Mouse (Mus musculus) hindbrain, embryonic 15.5 days (tissue): Measurements from ENCODE around the gene Tcam1. TPM values are rescaled to one million over a fixed set of nuclear protein-coding genes. Genes with fewer than 3 reads are reported as not detected.
A peak's percentile ranks its signal among the peaks of the same experiment; 100 is the strongest.

Source experiments
- ATAC-seq: fragments of 200-750 bp; cut with Nextera tagmentation; 2 replicates; pipeline ENCODE4 v1.8.0; 2017; ENCODE audit warnings: low read depth, moderate number of reproducible peaks, moderate TSS enrichment; ENCODE audit not compliant: low FRiP score
- H3K27ac ChIP-seq: fragments of 300-500 bp; sonication (generic); replicated peaks from 2 replicates; pipeline ENCODE4 v1.5.1; 2015; ENCODE audit warnings: mild to moderate bottlenecking, inconsistent platforms
- H3K27me3 ChIP-seq: fragments of 300-500 bp; sonication (generic); 2 replicates; pipeline ENCODE4 v1.6.1; 2015; ENCODE audit warnings: control low read depth, inconsistent platforms
- H3K36me3 ChIP-seq: fragments of 300-500 bp; sonication (generic); 2 replicates; pipeline ENCODE4 v1.6.1; 2015; ENCODE audit warnings: control low read depth, inconsistent platforms
- H3K4me1 ChIP-seq: fragments of 300-500 bp; sonication (generic); replicated peaks from 2 replicates; pipeline ENCODE4 v1.6.1; 2015; ENCODE audit warnings: control low read depth, inconsistent platforms
- H3K4me2 ChIP-seq: fragments of 300-500 bp; sonication (generic); 2 replicates; pipeline ENCODE4 v1.6.1; 2015; ENCODE audit warnings: moderate library complexity, mild to moderate bottlenecking, inconsistent platforms
- H3K4me3 ChIP-seq: fragments of 300-500 bp; sonication (generic); 2 replicates; pipeline ENCODE4 v1.5.1; 2015; ENCODE audit warnings: mild to moderate bottlenecking, inconsistent platforms
- H3K9ac ChIP-seq: fragments of 300-500 bp; sonication (generic); 2 replicates; pipeline ENCODE4 v1.6.1; 2015; ENCODE audit warnings: inconsistent platforms
- H3K9me3 ChIP-seq: fragments of 300-500 bp; sonication (generic); 2 replicates; pipeline ENCODE4 v1.6.1; 2016; ENCODE audit warnings: control low read depth, inconsistent platforms
- WGBS: fragments of 180-500 bp; shearing (Covaris S2); methylation state at CpG from one replicate; pipeline ENCODE4 v1.1.7; 2015; 5-methylcytosine and 5-hydroxymethylcytosine counted together
- polyA plus RNA-seq: library from polyadenylated mRNA; unstranded; fragments of >200 nt; fragmentation: Nextera tagmentation; extraction: Ambion mirVana; gene quantifications from 2 replicates; pipeline ENCODE4 v1.2.1, GENCODE M21; 2015

Tcam1 gene
- polyA plus RNA-seq, 1 experiment from 2014 or later, result 0.18 TPM

DNA sequence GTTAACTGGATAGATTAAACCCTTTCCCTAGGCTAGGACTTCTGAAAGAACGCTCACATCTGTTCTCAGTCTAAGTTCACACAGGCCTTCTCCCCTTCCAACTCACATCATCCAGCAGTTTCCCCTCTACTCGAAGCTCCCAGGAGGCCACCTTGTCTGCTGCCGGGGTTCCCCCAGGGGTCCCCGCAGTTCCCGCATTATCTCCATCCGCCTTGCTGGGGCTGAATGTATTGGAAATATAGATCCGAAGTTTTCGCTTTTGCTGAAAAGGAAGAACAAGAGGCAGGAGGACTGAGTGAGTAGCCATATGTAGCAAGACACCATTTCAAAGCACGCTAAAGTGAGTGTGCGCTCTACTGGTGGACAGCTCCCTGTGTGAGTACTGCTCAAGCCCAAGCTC lies 10.0 kb upstream of the Tcam1 start:
- Histone ChIP-seq H3K36me3 (peaks cover 57% of the 10 kb centered on the region), H3K27me3 (no peaks in the 10 kb centered on the region), H3K4me3 (no peak overlapping the region), H3K9me3 (no peaks in the 10 kb centered on the region), H3K27ac (no peak overlapping the region), H3K9ac (no peak overlapping the region), H3K4me1 (peaks cover 38% of the 10 kb centered on the region), H3K4me2 (no peak overlapping the region)
- WGBS, result 95% methylated on average over 10 of the region's 10 CpGs
- no peak for ATAC-seq

DNA sequence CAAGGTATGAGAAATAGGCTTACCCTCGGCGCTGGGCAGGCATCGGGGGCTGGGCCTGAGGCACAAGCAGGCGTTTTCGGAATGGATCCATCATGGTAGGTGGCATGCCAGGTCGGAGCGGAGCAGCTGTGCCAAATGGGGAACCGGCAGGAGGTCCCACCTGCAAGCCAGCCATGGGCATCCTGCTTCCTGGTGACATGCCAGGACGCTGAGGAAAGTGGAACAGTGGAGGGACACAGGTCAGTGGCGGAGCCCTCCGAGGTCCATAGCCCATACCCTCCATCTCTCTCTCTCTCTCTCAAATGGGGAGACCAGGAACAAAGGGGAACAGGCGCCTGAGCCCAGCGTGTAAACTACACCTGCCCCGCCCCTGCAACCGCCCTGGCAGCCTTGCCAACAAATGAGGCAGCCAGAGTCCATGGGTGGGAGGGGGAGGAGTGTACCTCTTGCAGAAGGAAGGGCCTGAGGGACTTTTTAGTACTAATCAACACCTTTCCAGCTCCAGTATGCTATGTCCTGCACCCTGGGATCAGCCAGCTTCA lies 9.1 kb upstream of the Tcam1 start:
- Histone ChIP-seq H3K36me3 (peaks cover 47% of the 10 kb centered on the region), H3K27me3 (no peaks in the 10 kb centered on the region), H3K9me3 (no peaks in the 10 kb centered on the region), H3K4me1 (peaks cover 42% of the 10 kb centered on the region), H3K27ac (peak overlapping the region; percentile 56), H3K4me2 (peak overlapping the region; percentile 9; the same call in 1 of the 2 replicates), H3K9ac (no peak overlapping the region), H3K4me3 (no peak overlapping the region)
- ATAC-seq, result 0 out of 2 replicates have a peak, but pooled peaks have one; percentile 23
- WGBS, result 59% methylated on average over 15 of the region's 15 CpGs

DNA sequence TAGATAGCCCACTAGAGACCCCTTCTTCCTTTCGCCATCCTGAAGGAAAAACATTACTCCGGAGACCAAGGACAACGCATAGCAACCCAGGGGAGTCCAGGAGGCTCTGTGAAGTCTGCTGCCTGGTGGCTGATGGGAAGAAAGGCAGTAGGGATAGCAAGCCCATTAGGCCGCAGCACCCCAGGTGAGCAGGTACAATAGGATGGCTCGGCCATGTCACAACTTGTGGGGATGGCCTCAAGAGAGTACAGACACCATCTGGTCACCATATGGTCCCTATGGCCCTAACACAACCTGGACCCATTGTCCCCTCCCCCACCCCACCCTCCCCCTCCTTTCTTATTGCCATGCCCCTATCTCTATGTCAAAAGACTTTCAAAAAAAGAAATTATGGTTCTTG lies 8.6 kb upstream of the Tcam1 start:
- H3K27ac ChIP-seq, result peak overlapping the region; percentile 56
- H3K4me2 ChIP-seq, result peak overlapping the region; percentile 9
- no peak overlapping the region for H3K4me3 ChIP-seq
- H3K9ac ChIP-seq, result no peak overlapping the region
- H3K4me1 ChIP-seq, result peaks cover 42% of the 10 kb centered on the region
- no peaks in the 10 kb centered on the region for H3K27me3 ChIP-seq
- WGBS, result 45% methylated on average over 5 of the region's 5 CpGs
- H3K9me3 ChIP-seq, result no peaks in the 10 kb centered on the region
- peaks cover 42% of the 10 kb centered on the region for H3K36me3 ChIP-seq
- no peak for ATAC-seq

DNA sequence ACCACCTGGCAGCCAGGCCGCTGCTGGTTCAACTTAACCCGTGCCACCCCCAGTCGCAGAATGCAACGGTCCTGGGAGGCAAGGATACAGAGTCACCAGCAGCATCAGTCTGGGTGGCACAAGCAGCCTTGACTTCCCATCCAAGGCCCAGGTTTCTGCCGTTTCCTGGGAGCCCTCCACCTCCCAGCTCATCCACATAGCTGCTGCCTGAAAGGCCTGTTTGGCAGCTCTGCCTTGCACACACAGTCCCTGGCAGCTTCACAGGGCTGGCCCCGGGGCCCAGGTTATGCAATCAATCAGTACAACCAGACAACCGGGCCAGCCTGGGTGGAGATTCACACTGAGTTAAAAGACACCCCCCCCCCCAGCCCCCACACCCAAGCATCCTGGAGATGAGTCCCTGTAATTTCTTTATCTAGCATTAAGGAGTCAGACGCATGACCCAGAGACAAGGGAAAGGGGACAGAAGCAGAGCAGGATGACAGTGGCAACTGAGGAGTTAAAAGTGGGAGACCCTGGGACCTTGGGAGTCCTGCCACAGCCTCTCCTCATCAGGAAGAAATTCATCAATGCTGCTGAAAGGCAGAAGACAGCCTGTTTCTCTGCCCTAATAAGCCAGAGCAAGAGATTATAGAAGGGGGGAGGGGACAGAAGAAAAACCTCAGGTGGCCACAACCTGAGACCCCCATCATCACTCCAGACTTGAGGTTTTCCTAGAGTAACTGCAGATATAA lies 8.0 kb upstream of the Tcam1 start:
- 30% methylated on average over 8 of the region's 8 CpGs for WGBS
- peak overlapping the region; percentile 56 for H3K27ac ChIP-seq
- peak overlapping the region; percentile 9; the same call in 1 of the 2 replicates for H3K4me2 ChIP-seq
- peaks cover 37% of the 10 kb centered on the region for H3K36me3 ChIP-seq
- H3K9me3 ChIP-seq, result no peaks in the 10 kb centered on the region
- 0 out of 2 replicates have a peak overlapping the region, but pooled peaks have one; percentile 20 for H3K9ac ChIP-seq
- H3K4me1 ChIP-seq, result peaks cover 46% of the 10 kb centered on the region
- no peak overlapping the region for H3K4me3 ChIP-seq
- no peak for ATAC-seq
- no peaks in the 10 kb centered on the region for H3K27me3 ChIP-seq

DNA sequence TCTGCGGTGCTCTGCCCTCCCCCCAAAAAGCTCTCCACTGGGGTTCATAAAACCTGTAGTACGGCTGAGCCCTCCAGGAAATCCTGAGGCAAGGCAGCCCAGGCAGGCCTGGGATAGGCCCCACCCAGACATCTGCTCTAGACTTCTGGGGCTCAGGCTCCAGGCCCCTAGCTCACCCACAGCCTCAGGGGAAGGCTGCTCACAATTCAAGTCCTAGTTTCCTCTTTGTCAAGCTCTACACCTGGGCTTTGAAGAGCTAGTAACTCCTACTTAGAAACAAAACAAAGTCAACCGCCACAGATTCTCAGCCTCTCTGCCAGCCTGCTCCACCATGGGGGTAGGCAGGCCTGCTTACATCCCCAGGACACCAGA lies 7.4 kb upstream of the Tcam1 start:
- H3K4me1 ChIP-seq, result peaks cover 48% of the 10 kb centered on the region
- H3K36me3 ChIP-seq, result peaks cover 31% of the 10 kb centered on the region
- H3K9ac ChIP-seq, result no peak overlapping the region
- H3K4me2 ChIP-seq, result 0 out of 2 replicates have a peak overlapping the region, but pooled peaks have one; percentile 9
- no peak for ATAC-seq
- no peaks in the 10 kb centered on the region for H3K27me3 ChIP-seq
- H3K27ac ChIP-seq, result peak overlapping the region; percentile 56
- H3K9me3 ChIP-seq, result no peaks in the 10 kb centered on the region
- H3K4me3 ChIP-seq, result no peak overlapping the region
- 31% methylated on average over 3 of the region's 3 CpGs for WGBS

DNA sequence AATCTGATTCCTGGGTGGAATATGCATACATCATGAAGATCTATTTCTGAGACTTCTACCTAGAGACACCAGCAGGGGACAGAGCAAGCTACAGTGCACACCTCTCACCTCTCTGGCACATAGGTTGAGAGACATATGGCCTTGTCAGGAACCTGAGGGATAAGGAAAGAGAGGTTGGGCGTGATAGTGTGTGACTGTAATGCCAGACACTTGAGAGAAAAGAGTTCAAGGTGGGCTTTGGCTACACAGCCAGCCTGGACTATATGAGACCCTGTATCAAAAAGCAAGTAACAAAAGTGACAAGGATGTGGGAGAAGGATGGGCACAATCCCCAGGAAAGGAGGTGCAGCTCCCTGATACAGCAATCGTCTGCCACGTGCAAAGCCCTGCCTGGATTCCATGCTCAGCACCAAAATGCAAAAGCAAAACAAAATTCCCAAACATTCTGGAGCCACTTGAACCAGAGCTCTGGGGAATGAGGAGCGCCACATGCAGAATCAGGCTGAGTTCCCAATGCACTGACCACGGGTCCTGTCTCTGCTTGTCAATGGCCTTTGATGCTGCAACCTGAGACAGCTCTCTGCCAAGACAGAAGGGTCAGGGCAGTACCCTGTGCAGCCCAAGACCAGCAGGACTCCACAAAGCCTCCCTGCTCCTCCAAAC lies 5.2 kb upstream of the Tcam1 start:
- ATAC-seq, result no peak
- Histone ChIP-seq H3K9ac (peak overlapping the region; percentile 83), H3K9me3 (no peaks in the 10 kb centered on the region), H3K27me3 (no peaks in the 10 kb centered on the region), H3K36me3 (peaks cover 9% of the 10 kb centered on the region), H3K27ac (peak overlapping the region; percentile 87), H3K4me3 (peak overlapping the region; percentile 90), H3K4me1 (peaks cover 52% of the 10 kb centered on the region), H3K4me2 (peak overlapping the region; percentile 81)
- 43% methylated on average over 5 of the region's 5 CpGs for WGBS

DNA sequence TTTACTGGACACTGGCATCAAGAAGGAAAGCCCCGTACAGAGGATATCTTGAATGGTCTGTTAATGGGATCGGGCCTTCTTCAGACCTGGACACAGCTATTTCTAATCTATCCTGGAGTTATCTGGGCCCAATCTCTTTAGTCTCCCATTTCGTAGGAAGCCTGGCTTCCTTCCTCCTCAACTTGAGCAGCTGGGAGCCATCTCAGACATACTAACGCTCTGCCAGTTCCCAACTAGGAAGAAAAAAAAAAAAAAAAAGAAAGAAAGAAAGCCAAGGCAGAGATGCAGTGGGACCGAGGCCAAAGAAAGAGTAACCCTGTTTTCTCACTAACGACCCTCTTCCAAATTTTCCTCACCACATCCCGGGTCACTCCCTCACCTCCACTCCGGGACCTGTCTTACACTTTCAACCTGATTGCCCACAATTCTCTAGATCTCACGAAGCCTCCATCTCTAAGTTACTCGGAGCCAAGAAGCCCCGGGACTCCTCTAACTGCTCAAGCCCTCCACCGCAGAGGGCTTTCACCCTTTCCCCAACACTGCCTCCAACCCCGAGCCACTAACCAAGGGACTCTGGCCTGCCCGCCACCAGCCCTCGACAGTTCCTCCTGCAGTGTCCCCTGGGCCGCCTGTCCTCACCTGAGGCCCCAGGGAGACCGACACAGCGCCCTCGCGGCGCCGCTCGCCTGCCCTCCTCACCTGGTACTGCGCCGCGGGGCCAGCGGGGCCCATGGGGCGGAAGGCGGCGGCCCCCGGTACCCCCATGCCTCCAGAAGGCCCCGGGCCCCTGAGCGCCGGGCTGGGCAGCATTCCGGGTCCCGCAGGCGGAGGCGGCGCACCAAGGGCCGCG lies 4.5 kb upstream of the Tcam1 start:
- Histone ChIP-seq H3K4me3 (peak overlapping the region; percentile 90), H3K4me1 (peaks cover 53% of the 10 kb centered on the region), H3K36me3 (peaks cover 2% of the 10 kb centered on the region; the same call in 1 of the 2 replicates), H3K9ac (peak overlapping the region; percentile 83), H3K9me3 (no peaks in the 10 kb centered on the region), H3K27me3 (no peaks in the 10 kb centered on the region), H3K4me2 (peak overlapping the region; percentile 81), H3K27ac (peak overlapping the region; percentile 87)
- ATAC-seq, result 0 out of 2 replicates have a peak, but pooled peaks have one; percentile 14
- 2% methylated on average over 33 of the region's 41 CpGs for WGBS

DNA sequence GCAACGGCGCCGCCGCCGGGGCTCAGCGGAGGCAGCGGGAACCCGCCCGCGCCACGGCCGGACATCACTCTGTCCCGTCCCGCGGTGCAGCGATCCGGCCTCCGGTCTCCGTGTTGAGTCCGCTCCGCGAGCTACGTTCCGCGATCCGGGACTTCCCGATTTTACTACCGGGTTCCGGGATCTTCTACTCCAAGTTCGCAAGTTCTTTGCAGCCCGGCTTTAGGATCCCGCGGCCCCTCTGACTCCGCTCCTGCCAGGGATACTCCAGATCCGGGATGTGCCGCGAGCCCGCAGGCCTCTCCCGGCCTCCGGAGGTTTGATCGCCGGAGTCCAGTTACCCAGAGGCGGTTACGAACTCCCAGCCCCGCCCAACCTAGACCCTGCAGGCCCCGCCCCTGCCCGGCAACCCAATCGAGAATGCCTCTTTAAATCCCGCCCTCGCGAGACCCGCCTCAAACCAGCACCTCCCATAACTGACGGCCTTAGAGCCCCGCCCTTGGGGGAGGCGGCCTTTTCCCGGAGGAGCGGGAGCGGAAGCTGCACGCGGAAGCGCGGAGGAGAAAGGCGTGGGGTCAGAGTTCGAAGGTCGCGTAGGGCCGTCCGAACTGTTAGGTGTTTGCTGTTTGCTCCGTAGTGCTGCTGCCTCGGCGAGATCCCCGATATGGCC lies 3.7 kb upstream of the Tcam1 start, which contains the start of gene Smarcd2:
Gene Smarcd2, minus strand, starts transcription at position 329 of the 667 bp plus-strand sequence.
- H3K27me3 ChIP-seq, result no peaks in the 10 kb centered on the region
- peak within 1 kb of the TSS; percentile 90 for H3K4me3 ChIP-seq
- no peaks in the 10 kb centered on the region for H3K9me3 ChIP-seq
- no peaks in the 10 kb centered on the region for H3K36me3 ChIP-seq
- peak; percentile 92 for ATAC-seq
- peak within 1 kb of the TSS; percentile 81 for H3K4me2 ChIP-seq
- peaks cover 46% of the 10 kb centered on the region for H3K4me1 ChIP-seq
- WGBS, result under 1% methylated on average over 70 of the region's 72 CpGs
- peak within 1 kb of the TSS; percentile 87 for H3K27ac ChIP-seq
- H3K9ac ChIP-seq, result peak within 1 kb of the TSS; percentile 83

DNA sequence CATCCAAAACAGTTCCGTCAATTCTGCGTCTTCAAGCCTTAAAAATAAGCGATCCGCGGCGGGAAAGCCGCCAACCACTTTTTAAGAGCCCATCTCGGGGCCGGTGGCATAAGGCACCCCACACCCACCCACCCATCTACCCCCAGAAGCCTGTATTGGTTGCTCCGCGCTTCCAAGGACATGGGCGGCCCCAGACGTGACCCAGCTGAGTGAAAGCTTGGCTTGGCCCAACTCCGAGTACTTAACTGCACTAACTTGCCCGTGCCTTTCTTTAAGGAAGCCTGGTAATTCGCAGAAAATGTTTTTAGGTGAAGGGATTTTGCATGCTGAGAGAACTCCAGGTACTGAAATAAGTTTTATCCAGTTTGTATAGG lies 3.2 kb upstream of the Tcam1 start:
- Histone ChIP-seq H3K9ac (peak overlapping the region; percentile 83), H3K9me3 (no peaks in the 10 kb centered on the region), H3K27ac (peak overlapping the region; percentile 87), H3K27me3 (no peaks in the 10 kb centered on the region), H3K4me2 (peak overlapping the region; percentile 81), H3K4me1 (peaks cover 41% of the 10 kb centered on the region), H3K4me3 (peak overlapping the region; percentile 90), H3K36me3 (no peaks in the 10 kb centered on the region)
- ATAC-seq, result peak; percentile 17
- WGBS, result 18% methylated on average over 16 of the region's 16 CpGs

DNA sequence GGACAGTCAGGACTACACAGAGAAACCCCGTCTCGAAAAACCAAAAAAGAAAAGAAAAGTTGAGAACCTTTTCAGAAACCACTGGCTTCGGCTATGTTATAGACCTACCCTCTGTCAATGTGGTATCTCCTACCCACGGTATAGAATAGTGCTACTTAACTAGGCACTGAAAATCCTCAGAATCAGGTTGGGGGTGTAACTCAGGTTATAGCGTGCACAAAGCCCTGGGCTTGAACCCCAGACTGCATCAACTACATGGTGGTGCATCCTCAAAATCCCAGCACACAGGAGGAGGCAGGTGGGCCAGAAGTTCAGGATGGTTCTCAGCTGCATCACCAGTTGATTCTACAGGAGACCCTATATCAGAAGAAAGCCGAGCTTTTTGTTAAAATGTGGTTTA lies 2.7 kb upstream of the Tcam1 start:
- peak overlapping the region; percentile 90; the same call in 1 of the 2 replicates for H3K4me3 ChIP-seq
- H3K36me3 ChIP-seq, result no peaks in the 10 kb centered on the region
- H3K9me3 ChIP-seq, result no peaks in the 10 kb centered on the region
- peaks cover 36% of the 10 kb centered on the region for H3K4me1 ChIP-seq
- H3K9ac ChIP-seq, result no peak overlapping the region
- no peak overlapping the region; the same call in 1 of the 2 replicates for H3K27ac ChIP-seq
- WGBS, result 96% methylated on average over 6 of the region's 6 CpGs
- peak overlapping the region; percentile 81 for H3K4me2 ChIP-seq
- no peak for ATAC-seq
- no peaks in the 10 kb centered on the region for H3K27me3 ChIP-seq

DNA sequence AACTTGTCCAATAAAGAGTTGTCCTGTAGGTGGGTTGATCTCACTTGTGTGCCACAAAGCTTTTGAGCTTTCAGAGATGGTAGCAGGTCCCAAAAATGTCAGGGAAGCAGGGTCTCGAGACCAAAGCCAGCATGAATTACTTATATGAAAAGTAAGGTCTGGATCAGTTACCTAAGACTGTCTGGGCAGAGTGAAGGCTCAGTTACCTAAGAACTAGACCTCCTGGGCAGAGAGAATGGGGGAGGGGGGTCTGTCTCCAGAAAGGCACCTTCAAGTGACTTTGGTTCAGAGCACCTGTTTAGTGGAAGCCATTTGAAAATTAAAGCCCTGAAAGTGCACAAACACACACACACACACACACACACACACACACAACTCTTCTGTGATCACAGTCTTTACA lies 2.1 kb upstream of the Tcam1 start:
- WGBS, result 94% methylated on average over 1 of the region's 1 CpGs
- ATAC-seq, result no peak
- Histone ChIP-seq H3K4me3 (no peak overlapping the region), H3K4me2 (no peak overlapping the region), H3K9ac (no peak overlapping the region), H3K27me3 (no peaks in the 10 kb centered on the region), H3K9me3 (no peaks in the 10 kb centered on the region), H3K27ac (no peak overlapping the region), H3K4me1 (peaks cover 30% of the 10 kb centered on the region), H3K36me3 (no peaks in the 10 kb centered on the region)
